Mouse (Mus musculus): Measurements from ENCODE around the gene Homer2.

DNA sequence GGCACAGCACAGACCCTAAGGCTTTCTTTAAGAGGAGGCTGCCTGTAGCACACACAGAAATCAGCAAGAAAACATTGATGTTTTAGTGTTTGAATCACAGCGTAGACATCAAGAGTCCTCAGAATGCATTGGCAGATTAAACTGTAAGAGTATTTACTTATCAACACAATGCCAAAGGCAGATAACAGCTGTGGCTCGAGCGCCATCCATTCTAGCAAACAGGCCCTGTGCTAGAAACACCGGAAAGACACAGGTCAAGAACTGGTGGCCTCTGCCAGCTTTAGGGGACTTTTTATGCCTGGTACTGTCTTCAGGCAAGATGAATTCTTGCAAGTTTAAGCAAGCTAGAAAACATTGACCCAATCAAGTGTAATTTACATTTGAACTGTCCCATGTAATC lies 141.0 kb downstream of the Homer2 start:
- TF ChIP-seq GATA1 (IDR thresholded peaks at IDR 0.05; ENCODE audit: borderline replicate concordance, low read length) (no peak), FLI1 (IDR thresholded peaks at IDR 0.05; ENCODE audit: low read length) (no peak)

Measured in megakaryocyte, embryonic 14.5 days (primary cell).